Mouse (Mus musculus) spleen, adult 18-20 months (tissue): ENCODE measurements around the gene Chchd6.

ENCODE experiments used
- DNase-seq, 2 experiments: peaks; one replicate each; pipeline ENCODE4 v3.0.0; 2022; ENCODE audit warnings: mixed read lengths in 2 of 2

Chchd6 gene

DNA sequence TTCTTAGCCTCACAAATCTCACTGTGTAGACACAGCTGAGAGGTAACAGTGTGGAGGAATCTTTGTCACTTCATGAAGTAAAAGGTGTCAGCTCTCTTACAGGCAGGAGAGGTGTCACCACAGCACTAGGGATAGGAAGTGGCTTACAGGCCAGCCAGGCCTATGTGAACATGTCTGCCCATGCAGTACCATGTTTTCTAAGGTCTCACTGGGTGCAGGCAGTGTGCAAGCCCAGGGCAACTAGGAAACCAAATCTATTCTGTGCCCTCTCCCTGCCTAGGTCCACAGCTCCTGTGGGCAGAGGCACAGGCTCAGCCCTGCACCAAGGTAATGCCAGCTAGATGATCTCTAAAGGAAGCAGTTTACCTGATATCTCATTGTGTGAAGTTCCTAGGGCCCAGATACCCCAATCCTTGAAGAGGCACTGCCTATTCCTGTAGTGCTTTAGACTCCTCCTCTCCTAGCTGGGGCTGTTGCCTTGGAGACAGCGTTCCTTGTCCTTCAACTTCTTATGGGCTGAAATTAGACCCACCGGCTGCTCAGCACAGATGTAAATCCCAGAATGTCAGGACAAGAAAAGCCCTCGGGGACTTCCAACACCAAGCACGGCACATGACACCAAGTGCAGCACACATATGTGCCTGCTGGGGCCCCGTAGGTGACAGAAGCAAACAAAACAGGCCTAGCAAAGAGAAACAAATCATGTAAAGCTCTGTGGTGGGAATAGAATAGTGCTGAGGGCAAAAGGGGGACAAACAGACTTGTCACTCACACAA is 10.6 kb downstream of the Chchd6 start:
- DNase-seq: no peak

DNA sequence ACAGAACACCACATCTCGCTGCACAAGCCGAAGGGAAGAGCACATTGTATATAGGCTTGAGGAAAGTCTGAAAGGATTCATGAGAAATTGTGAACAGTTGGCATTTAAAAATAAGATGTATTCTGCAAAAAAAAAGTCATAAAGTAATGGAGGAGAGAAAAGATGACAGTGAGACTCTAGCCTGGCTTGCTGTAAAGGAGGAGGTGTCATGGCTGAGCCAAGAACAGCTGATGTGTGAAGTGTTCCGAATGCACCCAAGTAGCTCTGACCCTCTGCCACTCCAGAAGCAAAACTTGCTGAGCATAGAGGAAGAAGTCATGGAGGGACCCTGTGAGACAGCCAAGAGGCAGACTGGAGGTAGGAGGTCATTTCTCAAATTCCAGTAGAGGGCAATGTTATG is 12.3 kb downstream of the Chchd6 start:
- DNase-seq: no peak

DNA sequence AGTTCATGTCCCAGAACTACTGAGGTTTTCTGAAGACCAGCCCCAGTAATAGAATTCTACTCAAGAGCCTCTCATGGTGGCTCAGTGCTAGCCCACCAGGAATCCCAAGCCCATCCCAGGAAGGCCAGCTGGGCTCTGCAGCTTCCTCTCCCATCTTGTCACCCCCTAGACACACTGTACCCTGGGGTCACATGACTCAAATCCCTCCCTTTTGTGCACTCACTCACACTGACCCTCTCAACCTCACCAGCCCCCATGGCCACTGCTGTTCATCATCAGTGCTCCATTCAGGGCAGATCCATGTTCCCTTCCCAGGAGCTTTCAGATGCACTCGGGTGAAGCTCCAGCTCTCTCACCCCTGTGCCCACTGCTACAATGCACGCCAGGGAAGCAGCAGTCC is 20.8 kb downstream of the Chchd6 start:
- DNase-seq: no peak

DNA sequence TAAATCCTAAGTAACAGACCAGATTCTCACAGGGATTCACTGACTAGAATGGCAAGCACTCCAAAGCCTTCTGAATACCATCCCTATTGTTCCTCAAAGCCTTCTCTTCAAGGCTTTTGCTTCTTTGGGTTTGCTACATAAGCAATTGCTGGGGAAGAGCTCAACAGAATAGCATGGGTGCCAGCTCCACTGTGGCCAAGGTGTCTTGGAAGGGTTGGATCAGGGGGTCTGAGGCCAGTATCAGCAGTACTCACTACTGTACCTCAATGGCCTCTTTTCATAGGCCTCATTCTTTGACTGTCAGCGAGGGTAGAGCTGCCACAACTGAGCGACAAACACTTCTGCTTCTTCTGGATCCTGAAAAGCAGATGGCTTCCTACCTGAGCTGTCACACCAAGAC is 21.7 kb downstream of the Chchd6 start:
- no peak for DNase-seq

DNA sequence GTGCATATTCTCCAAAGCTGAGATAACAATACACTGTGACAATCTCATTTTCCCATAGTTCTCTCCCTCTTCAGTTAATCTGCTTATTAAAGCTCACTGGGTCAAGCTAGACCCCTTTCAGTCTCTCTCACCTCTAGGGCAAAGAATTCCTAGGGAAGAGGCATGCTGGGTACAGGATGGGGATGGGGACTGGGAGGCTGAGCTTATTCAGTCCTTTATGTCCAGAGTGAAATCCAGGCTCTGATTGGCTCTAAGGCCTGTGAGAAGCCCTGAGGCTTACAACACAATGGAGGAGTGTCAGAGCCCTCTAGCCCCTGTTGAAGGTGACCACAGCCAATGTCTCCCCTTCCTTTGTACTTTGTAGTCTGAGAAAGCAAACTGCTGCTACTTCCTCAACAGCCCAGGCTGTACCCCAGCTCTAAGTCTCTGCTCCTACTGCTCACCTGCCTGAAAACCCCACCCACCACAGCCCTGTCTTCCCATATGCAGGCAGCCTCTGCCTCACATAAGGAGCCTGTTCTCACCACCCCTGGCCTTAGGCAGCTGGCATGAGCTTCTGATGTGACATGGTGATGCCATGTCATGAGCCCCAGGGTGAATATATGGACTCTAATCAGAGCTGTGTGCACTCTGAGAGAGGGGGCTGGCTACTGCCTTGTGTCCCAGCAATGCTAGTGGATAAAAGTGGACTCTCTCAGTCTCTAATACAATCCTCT is 22.4 kb downstream of the Chchd6 start:
- no peak for DNase-seq

DNA sequence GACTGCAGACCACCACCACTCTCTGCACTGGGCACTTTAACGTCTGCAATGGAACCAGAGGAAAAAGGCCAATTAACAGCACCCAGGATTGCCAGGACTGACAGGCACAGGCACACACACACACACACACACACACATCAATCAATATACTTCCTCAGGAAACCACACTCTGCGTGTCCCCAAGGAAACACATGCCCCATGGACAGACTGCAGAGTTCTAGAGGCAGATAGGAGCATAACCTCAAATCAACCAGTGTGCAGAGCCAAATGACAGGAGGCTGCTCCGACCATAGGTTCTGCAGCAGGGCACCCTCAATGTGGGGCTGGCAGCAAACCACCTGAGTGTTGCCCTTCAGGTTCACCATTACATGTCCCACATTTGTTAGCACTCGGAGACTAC is 26.1 kb downstream of the Chchd6 start:
- no peak for DNase-seq

DNA sequence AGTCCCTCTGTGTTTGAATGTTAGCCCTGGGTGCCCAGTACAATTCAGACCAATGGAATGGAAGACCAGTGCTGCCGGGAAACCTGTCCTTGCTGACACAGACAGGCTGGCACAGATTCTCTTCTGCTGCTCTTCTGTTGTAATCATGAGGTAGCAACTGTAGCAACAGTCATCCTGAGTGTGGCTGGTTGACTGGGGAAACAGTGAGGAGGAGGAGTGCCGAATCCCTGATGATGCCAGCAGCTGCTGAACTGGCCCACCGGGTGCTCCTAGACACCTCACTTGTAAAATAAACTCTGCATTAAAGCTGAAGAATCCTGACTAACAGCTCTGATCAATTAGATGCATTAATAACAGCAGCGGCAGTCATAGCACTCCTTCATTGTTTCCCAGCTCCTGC is 28.7 kb downstream of the Chchd6 start:
- DNase-seq: no peak

DNA sequence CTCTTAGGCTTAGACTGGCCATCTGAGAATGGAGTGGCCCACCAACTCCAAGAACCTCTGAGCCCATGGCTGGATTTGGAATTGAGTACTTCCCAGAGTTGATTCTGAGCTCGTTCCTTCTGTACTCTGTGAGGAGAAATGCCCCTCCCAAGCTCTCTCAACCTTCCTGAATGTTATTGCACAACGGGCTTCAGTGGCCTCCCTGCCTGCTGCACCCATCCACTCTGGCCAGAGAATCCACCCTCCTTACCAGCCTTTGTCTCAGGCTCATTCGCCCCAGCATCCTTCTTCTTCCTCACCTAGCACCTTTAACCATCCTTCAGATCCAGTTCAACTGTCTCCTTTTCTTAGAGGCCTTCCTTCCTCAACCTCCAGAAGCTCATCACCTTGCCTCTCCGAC is 32.1 kb downstream of the Chchd6 start:
- DNase-seq: no peak

DNA sequence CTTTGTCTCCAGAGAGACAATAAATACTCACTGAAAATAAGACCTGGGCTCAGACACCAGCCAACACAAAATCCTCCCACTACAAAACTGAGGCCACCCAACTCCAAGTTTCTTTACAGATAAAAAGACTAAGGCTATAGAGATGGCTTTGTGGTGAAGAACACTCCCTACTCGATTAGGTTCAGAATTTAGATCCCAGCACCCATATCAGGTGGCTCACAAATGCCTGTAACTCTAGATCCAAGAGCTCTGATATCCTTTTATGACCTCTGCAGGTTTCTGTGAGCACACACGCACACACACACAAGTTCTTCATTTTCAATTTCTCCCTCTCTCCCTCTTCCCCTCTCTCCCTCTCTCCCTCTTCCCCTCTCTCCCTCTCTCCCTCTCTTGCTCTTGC is 34.6 kb downstream of the Chchd6 start:
- no peak for DNase-seq

DNA sequence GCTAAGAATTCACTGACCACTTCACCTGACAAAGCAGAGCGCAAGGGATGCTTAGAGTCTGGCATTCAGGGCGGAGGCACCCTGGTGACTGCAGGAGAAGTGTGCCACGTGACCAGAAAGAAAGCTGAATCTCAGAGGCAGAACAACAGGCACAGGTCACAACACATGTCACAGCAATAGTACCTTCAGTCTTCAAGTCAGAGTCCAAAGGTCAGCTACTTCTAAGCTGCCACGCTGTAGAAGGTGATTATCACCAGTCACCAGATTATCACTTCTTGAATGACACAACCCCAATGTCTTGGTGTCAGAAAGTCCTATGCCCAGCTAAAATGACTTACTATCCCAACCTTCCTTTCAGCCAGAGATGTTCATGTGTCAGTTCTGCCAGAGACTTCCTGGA is 37.8 kb downstream of the Chchd6 start:
- DNase-seq: no peak

DNA sequence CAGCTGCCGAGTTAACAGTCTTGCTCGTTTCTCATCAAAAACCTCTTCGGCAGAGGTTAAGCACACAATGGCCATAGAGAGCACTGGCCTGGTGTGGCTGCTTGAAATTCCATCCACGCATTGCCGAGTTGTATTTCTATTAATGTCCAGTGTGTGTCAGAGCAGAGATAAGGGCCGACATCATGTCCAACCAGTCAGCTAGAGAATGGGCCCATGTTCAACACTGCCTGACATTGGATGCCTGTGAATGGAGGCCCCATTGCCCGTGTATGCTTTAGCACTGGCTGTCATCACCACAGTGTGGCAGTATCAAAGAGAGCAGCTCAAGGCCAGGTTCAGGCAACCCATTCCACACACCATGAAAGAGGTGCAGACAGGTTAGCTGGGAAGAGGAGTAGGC is 38.9 kb downstream of the Chchd6 start:
- DNase-seq: no peak

DNA sequence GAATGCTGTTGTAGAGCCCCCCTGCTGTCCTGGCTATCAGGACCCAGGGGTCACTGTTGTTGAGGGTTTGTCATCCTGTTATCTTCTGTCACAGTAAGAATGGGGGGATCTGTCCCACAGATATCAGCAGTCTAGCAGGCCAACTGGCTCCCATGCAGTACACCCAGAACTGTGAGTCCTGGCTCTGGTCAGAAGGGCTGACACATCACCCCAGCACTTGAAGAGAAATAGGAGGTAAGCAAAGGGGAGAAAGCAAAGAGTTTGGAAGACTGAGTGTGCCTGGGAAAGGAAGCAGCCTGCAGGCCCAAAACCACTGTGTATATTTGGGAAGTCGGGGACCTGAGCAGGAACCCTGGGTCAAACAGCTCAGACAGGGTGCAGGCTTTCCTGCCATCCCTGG is 39.5 kb downstream of the Chchd6 start:
- no peak for DNase-seq

DNA sequence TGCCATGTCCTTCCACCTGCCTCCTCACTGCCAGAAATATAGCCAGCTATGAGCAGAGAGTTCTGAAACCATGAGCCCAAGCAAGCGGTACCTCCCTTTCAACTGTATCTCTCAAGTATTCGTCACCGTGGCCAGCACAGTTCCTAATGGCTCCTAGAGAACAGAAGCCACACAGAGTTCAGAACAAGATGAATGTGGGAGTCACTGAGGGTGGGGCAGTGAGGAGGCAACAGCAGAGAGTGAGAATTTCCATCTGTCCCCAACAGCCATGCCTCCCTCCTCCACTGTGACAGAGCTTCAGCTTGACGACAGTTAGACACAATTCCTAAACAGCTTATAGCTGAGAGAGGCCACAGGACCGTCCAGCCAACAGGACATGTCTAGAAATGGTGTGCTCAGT is 41.4 kb downstream of the Chchd6 start:
- DNase-seq: no peak

DNA sequence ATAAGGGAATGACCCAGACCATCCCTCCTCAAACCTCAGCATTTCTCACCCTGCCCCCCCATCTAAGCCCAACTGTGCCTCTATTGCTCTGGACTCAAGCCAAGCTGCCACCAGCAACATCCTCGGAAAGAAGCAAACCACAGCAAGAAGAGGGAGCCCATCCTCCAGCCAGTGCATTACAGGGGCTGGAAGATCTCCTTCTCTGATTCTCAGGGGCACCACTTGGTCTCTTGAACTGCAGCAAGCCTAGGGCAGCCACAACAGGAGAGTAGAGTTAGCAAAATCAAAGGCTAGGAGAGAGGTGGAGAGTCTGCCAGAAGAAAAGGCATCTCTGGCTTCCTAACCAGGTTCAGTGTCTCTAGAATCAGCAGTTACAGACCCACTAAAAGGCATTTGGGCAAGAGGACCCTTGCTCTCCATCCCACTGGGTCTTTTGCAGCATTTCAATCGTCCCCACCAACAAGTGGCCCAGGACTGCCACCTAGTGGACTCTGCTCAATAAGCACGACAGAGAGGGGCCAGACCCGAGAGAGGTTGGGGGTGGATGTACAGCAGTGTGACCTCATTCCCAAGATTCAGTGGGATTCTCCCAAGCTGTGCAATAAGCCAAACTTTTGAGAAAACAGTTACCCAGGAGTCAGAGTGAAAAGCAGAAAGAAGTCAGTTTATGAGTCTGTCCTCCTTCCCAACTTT is 42.3 kb downstream of the Chchd6 start:
- peak; percentile 39 to 76 for DNase-seq

DNA sequence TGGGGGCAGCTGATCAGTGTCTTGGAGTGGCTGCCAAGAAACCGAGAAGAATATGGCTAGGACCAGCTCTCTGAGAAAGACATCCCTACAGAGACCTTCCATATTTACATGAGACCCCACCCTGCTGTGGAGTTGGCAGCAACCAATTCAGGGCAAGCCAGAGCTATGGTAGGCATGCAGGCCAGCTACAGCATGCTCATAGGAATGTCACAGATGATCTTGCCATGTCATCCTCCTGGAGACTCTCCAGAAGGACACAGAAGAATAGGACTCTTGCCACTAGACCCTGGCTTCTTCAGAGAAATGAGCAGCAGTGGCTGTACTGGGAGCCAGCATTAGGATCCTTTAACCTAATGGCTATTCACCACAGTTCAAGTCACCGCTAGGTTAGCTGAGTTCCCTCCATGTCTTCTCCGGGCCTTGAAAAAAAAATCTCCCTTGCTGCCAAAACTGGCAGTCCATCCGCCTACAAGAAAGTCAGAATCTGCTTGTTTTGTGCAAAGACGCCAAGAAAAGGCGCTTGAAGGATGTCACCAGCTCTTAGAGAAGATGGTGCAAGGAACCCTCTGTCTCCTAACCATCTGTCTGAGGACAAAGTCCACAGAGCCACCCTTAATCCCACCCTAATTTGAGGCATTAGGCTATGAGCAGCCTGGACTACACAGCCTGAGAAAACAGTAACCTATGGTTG is 43.0 kb downstream of the Chchd6 start:
- DNase-seq: no peak

DNA sequence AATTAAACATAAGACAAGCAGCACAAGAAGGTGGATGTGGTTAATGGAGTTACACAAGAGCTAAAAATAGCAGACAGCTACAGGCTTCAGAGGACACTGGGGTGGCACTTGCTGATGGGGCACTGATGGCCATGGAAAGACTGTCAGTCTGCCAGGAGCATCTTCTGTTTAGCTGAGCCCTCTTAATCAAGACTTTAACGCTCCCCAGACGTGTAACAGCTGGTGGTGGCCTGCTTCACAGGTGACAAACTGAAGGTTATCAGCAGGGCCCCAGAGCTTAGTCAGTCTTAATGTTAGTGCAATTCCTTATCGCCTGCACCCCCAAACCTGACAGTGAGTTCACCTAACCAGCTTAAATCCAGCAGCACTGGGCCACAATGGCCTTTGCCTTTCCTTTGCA is 46.3 kb downstream of the Chchd6 start:
- DNase-seq: no peak

DNA sequence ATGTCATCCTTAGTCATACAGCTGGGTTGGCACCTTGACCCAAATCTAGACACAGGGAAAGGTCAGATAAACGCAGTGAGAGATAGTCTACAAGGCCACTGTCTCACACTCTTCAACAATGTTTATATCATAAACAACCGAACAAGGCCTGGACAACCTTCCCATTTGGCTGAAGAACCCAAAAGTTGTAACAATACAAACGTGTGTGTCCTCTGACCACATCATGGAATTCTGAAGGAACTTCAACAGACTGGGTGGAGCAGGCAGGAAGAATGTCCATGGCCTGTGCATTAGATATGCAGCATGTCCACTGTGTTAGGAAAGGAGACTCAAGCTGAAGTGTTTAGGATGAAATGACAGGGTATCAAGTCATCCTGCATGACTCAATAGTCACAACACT is 47.5 kb downstream of the Chchd6 start:
- no peak for DNase-seq

DNA sequence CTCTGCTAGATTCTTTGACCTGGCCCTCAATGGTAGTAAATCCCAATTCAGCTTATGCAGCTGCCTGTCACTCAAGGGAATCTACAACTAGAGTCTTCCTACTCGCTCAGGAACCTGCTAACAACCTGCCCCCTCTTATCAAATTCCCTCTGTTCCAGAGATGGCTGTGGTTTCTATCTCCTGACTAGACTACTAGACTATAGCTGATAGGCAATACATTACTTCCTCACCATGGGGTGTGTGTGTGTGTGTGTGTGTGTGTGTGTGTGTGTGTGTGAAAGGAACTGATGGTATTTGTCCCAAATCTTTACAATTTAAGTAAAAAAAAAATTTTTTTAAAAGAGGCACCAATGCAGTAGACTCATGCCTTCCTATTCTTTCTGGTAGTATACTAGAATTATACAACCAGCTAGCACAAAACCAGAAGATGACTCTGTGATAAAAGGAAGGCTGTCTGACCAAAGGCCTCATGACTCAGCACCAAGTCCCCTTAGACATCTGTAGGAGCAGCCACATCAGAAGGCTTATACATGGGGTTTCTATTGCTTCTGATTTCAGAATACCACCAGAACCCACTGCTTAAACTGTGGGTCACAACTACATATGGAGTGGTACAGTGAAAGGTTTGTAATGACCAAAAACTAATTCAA is 57.2 kb downstream of the Chchd6 start:
- no peak for DNase-seq

DNA sequence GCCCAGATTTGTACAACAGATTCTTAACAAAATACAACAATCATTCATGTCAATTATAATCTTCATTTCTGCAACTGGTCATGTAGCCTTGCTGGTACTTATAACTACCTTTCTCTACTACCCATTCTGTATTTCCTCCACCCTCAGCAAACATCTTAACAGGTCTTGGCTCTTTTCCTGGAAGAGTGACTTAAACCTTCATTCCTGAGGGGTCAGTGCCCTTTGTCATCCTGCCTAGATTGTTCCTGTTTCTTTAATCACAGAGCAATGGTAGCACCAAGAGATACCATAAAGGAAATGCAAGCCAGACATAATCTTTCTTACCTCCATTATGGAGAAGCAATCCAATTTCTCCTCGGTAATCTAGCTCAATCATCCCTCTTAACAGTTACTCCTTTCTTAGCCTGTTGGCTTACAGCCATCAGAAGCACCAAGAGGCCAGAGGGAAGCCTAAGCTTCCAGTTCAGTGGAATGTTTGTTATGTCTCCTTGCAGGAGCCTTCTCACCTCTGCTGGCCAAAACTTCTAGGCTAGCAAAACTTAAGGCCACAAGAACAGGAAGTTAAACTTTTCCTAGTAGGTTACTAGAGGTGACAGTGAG is 59.7 kb downstream of the Chchd6 start:
- DNase-seq: no peak

DNA sequence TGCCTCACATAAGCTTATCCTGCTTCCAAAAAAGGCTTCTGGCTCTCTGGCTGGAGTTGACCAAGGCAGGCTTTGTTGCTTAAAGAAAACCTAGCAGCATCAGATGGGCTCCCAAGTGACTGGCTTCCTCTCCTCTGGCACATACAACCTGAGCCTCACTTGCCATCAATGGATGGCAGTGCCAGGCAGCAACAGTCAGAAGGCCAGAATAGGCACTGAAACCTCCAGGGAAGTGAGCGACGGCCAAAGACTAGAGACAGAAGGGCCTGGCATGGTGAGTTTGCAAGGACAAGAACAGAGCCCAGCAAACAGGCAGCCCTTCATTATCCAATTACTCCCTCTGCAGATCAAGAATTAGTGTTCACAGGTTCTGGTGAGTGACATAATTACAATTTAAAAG is 70.7 kb downstream of the Chchd6 start:
- no peak for DNase-seq

DNA sequence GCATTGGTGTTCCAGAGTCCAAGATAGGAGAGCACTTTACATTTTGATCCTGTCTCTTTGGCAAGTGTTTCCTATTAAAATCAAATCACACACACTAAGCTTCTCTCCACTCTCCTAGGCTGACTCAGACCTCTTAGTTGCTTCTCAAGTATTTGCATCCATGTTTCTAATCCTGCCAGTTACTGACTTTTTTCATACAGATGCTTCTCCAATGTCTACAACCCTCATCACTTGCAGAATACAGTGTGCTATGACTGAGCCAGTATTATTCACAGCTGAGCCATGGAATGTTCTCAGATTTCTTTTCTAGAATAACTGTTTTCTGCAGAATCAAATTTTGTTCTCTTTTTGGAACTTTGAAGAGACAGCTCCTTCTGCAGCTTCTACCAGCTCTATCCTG is 85.3 kb downstream of the Chchd6 start:
- no peak for DNase-seq

DNA sequence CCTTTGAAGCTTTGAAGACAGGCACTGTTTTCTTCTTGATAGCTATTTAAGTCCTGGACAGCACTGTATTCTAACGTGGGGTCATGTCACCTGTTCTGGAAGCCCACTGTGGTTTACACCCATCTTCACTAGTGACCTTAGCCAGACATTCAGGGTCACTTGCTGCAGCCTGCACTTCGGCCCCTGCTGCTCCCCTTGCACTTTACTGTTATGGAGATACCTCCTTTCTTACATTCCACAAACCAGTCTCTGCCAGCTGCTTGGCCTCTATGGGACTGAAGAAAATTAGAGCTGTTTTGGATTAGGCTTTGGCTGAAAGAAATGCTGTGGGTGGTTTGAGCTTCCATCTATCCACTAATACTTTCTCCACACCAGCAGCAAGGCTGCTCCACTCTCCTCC is 86.7 kb downstream of the Chchd6 start:
- no peak for DNase-seq

DNA sequence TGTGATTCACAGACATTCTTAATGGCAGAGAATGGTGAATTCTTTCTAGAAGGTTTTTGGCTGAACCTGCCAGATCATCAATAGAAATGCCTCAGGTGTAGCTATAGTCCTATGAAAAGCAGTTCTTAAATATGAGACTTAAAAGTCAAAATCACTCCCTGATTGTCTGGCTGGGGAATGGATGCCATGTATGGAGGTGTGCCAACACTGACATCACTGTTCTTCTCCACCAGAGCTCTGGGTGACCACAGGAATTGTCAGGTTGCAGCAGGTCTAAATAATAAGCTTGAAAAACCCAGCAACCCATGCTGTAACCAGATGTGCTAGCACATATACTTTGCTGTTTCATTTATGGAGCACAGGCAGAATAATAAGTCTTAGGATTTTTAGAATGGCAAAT is 87.2 kb downstream of the Chchd6 start:
- no peak for DNase-seq
